Mouse (Mus musculus) limb, embryonic 13.5 days (tissue): ENCODE results near the gene Evpl. TPM values are rescaled to one million over a fixed set of nuclear protein-coding genes. Genes with fewer than 3 reads are reported as not detected.
"Not testable (repeated sequence)": the region's sequence is repeated elsewhere in the genome, so short reads cannot be mapped to it uniquely, and the experiment has no call there.

Source experiments
- ATAC-seq: fragments of 200-750 bp; cut with Nextera tagmentation; 2 replicates; pipeline ENCODE4 v1.8.0; 2017; ENCODE audit warnings: low read depth, moderate number of reproducible peaks, moderate TSS enrichment; ENCODE audit not compliant: low FRiP score
- H3K27ac ChIP-seq: fragments of 300-500 bp; sonication (generic); 2 replicates; pipeline ENCODE4 v1.5.1; 2015; ENCODE audit warnings: inconsistent platforms, mild to moderate bottlenecking, moderate library complexity
- H3K27me3 ChIP-seq: fragments of 300-500 bp; sonication (generic); 2 replicates; pipeline ENCODE4 v1.6.1; 2015; ENCODE audit warnings: mild to moderate bottlenecking, inconsistent platforms
- H3K36me3 ChIP-seq: fragments of 300-500 bp; sonication (generic); 2 replicates; pipeline ENCODE4 v1.6.1; 2015; ENCODE audit warnings: inconsistent platforms, mild to moderate bottlenecking, moderate library complexity
- H3K4me1 ChIP-seq: fragments of 300-500 bp; sonication (generic); 2 replicates; pipeline ENCODE4 v1.6.1; 2015; ENCODE audit warnings: inconsistent platforms
- H3K4me2 ChIP-seq: fragments of 300-500 bp; sonication (generic); replicated peaks from 2 replicates; pipeline ENCODE4 v1.6.1; 2015; ENCODE audit warnings: inconsistent platforms, mild to moderate bottlenecking, moderate library complexity
- H3K4me3 ChIP-seq: fragments of 300-500 bp; sonication (generic); 2 replicates; pipeline ENCODE4 v1.5.1; 2015; ENCODE audit warnings: moderate library complexity, mild to moderate bottlenecking, inconsistent platforms
- H3K9ac ChIP-seq: fragments of 300-500 bp; sonication (generic); 2 replicates; pipeline ENCODE4 v1.6.1; 2015; ENCODE audit warnings: mild to moderate bottlenecking, inconsistent platforms
- H3K9me3 ChIP-seq: fragments of 300-500 bp; sonication (generic); 2 replicates; pipeline ENCODE4 v1.6.1; 2016; ENCODE audit warnings: inconsistent platforms
- WGBS: fragments of 180-500 bp; shearing (Covaris S2); methylation state at CpG from one replicate; pipeline ENCODE4 v1.1.7; 2015; 5-methylcytosine and 5-hydroxymethylcytosine counted together
- polyA plus RNA-seq: library from polyadenylated mRNA; unstranded; fragments of >200 nt; fragmentation: Nextera tagmentation; extraction: Ambion mirVana; gene quantifications from 2 replicates; pipeline ENCODE4 v1.2.1, GENCODE M21; 2015

The Evpl gene
- polyA plus RNA-seq, result 3.3 and 4.0 TPM in 2 replicates

DNA sequence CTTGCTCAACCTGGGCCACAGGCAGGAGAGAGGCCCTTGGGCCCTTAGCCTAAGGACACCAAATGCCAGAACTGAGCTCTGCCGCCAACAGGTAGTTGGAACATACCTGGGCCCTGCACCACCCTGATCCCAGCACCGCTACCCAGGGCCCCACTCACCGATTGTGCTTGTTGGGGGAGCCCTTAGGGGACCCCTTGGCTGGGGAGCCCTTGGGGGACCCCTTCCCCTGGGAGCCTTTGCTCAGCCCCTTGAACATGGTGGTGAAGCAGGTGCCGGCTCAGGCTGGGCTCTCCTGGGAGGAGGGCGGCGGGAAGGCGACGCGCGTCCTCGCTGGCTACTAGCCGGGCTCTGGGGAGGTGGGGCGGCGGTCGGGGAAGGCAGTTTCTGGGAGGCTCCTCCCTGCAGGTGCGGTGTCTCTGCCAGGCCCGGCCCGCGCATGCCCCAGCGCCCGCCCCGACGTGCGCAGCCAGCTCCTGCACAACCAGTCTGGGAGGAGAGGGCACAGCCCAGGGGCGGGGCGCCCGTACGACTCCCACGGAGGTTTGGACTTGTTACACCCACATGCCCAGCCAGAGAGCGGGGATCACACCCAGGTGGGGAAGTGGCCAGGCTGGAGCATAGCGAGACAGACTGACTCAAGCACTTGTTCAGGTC, at the start of gene Evpl:
Gene Evpl, minus strand, starts transcription at position 336 of the 654 bp plus-strand sequence.
- no peaks in the 10 kb centered on the region for H3K9me3 ChIP-seq
- peak within 1 kb of the TSS; percentile 50 for H3K4me2 ChIP-seq
- 14% methylated on average over 31 of the region's 31 CpGs for WGBS
- H3K36me3 ChIP-seq, result peaks cover 1% of the 10 kb centered on the region; the same call in 1 of the 2 replicates
- peaks cover 28% of the 10 kb centered on the region for H3K27me3 ChIP-seq
- no peak within 1 kb of the TSS for H3K27ac ChIP-seq
- H3K9ac ChIP-seq, result peak within 1 kb of the TSS; percentile 32; the same call in 1 of the 2 replicates
- H3K4me1 ChIP-seq, result peaks cover 26% of the 10 kb centered on the region
- H3K4me3 ChIP-seq, result peak within 1 kb of the TSS; percentile 27
- ATAC-seq, result peak; percentile 17; the same call in 1 of the 2 replicates

DNA sequence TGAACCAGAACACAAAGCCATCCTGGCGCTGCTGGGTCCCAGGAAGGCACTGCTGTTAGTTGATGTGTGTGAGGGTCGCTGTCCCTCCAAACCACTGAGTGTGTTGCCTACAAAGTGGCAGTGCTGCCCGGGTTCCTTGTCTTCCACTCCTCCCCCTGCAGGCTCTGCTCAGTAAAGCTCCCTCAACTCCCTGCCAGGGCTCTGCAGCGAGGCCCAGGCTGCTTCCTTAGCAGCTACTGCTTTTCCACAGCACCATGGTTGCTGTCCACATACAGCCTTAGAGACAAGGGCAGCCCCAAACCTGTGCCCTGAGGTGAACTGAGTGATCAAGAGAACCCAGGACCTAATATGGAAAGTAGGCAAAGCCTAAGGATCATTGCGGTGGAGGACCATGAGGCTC, 49.5 kb upstream of the Evpl start:
- ATAC-seq, result no peak
- no peak overlapping the region for H3K4me3 ChIP-seq
- no peak overlapping the region for H3K4me2 ChIP-seq
- no peaks in the 10 kb centered on the region for H3K9me3 ChIP-seq
- no peak overlapping the region for H3K27ac ChIP-seq
- H3K9ac ChIP-seq, result no peak overlapping the region
- peaks cover 53% of the 10 kb centered on the region for H3K36me3 ChIP-seq
- H3K4me1 ChIP-seq, result 0 out of 2 replicates have a peak, but pooled peaks cover 9% of the 10 kb centered on the region
- peaks cover 40% of the 10 kb centered on the region for H3K27me3 ChIP-seq
- WGBS, result 79% methylated on average over 5 of the region's 5 CpGs

- Histone ChIP-seq H3K9ac (no peak overlapping the region), H3K27me3 (peaks cover 55% of the 10 kb centered on the region), H3K4me2 (no peak overlapping the region), H3K4me3 (no peak overlapping the region), H3K9me3 (no peaks in the 10 kb centered on the region), H3K27ac (no peak overlapping the region), H3K36me3 (peaks cover 37% of the 10 kb centered on the region), H3K4me1 (peaks cover 20% of the 10 kb centered on the region)
- peak; percentile 66 for ATAC-seq
- WGBS, result 66% methylated on average over 7 of the region's 7 CpGs
Observed at GRCm38 (mm10) chr11:116285770-116286191, 47.9 kb upstream of the Evpl start.

DNA sequence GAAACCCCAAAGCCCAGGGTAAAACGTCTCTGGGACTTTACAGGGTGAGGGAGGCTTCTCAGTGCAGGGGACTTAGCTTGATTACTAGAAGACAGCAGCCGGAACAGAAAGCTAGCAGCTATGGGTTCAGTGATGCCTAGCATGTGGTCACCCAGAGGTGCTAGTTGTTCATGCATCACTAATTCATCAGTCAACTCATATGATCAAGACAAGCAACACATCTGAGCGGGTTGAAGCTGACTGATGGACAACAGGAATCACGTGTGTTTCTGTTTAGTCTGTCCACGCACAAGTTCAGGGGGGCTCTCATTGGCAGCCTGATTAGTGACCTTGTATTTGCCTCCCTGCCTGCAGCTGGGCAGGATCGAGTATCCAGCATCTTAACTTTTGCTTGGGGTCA, 46.1 kb upstream of the Evpl start:
- Histone ChIP-seq H3K9me3 (no peaks in the 10 kb centered on the region), H3K27ac (no peak overlapping the region), H3K9ac (no peak overlapping the region), H3K36me3 (peaks cover 19% of the 10 kb centered on the region), H3K27me3 (peaks cover 68% of the 10 kb centered on the region), H3K4me3 (no peak overlapping the region), H3K4me2 (no peak overlapping the region), H3K4me1 (peaks cover 21% of the 10 kb centered on the region)
- WGBS, result 38% methylated on average over 6 of the region's 6 CpGs
- ATAC-seq, result no peak

DNA sequence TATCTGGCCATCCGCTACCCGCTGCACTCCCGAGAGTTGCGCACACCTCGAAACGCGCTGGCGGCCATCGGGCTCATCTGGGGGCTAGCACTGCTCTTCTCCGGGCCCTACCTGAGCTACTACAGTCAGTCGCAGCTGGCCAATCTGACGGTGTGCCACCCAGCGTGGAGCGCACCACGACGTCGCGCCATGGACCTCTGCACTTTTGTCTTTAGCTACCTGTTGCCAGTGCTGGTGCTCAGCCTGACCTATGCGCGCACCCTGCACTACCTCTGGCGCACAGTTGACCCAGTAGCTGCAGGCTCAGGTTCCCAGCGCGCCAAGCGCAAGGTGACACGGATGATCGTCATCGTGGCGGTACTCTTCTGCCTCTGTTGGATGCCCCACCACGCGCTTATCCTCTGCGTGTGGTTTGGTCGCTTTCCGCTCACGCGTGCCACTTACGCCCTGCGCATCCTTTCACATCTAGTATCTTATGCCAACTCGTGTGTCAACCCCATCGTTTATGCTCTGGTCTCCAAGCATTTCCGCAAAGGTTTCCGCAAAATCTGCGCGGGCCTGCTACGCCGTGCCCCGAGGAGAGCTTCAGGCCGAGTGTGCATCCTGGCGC, 45.1 kb upstream of the Evpl start:
- ATAC-seq, result no peak
- H3K36me3 ChIP-seq, result peaks cover 10% of the 10 kb centered on the region
- H3K4me3 ChIP-seq, result peak overlapping the region; percentile 42
- 11% methylated on average over 48 of the region's 48 CpGs for WGBS
- no peak overlapping the region for H3K27ac ChIP-seq
- peaks cover 68% of the 10 kb centered on the region for H3K27me3 ChIP-seq
- peaks cover 21% of the 10 kb centered on the region for H3K4me1 ChIP-seq
- H3K9me3 ChIP-seq, result no peaks in the 10 kb centered on the region
- H3K9ac ChIP-seq, result 0 out of 2 replicates have a peak overlapping the region, but pooled peaks have one; percentile 31
- H3K4me2 ChIP-seq, result 0 out of 2 replicates have a peak overlapping the region, but pooled peaks have one; percentile 14

DNA sequence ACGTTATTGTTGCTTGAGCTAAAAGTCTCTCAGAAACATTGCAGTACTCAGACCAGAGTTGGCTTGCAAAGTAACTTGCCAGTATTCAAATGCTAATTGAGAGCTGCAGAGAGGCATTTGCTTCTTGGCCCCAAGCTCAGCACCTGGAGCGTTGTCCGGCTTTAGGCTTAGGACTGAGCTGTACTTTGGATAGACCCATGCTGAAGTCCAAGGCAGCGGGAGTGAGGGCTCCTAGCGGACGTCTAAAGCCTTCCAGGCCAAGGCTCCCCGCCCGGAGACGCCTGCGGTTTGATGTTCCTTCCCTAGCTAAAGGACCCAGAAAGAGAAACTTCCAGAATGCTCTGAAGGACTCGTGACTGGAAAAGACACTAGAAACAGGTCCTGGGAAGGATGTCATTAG, 44.2 kb upstream of the Evpl start:
- ATAC-seq, result no peak
- H3K36me3 ChIP-seq, result peaks cover under 1% of the 10 kb centered on the region; the same call in 1 of the 2 replicates
- peak overlapping the region; percentile 62 for H3K4me2 ChIP-seq
- peaks cover 68% of the 10 kb centered on the region for H3K27me3 ChIP-seq
- H3K9ac ChIP-seq, result no peak overlapping the region
- no peaks in the 10 kb centered on the region for H3K9me3 ChIP-seq
- under 1% methylated on average over 11 of the region's 11 CpGs for WGBS
- peaks cover 21% of the 10 kb centered on the region for H3K4me1 ChIP-seq
- H3K27ac ChIP-seq, result no peak overlapping the region
- H3K4me3 ChIP-seq, result peak overlapping the region; percentile 42

- WGBS, result 2% methylated on average over 18 of the region's 18 CpGs
- Histone ChIP-seq H3K9me3 (no peaks in the 10 kb centered on the region), H3K36me3 (no peaks in the 10 kb centered on the region), H3K4me3 (peak overlapping the region; percentile 42), H3K27me3 (peaks cover 68% of the 10 kb centered on the region), H3K4me2 (peak overlapping the region; percentile 62), H3K4me1 (peaks cover 21% of the 10 kb centered on the region), H3K27ac (no peak overlapping the region), H3K9ac (peak overlapping the region; percentile 56)
- ATAC-seq, result no peak
Observed at GRCm38 (mm10) chr11:116281671-116282070, 43.8 kb upstream of the Evpl start.

- H3K9me3 ChIP-seq, result no peaks in the 10 kb centered on the region
Observed at GRCm38 (mm10) chr11:116280751-116281663, 43.1 kb upstream of the Evpl start, which contains the start of gene Galr2. Galr2 (plus strand) TSS chr11:116280939.

DNA sequence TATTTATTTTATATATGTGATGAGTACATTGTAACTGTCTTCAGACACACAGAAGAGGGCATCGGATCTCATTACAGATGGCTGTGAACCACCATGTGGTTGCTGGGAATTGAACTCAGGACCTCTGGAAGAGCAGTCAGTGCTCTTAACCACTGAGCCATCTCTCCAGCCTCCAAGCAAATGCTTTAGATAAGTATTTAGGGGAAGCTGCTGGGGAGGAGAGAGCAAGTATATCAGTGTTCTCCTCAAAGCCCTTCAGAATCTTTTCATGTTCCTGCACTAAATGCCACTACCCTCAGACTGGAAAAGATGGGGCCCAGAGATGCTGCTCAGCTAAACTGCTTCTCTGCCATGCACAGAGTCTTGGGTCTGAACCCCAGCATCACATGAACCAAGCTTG, 39.3 kb upstream of the Evpl start:
- not testable (repeated sequence) for H3K9ac ChIP-seq, H3K9me3 ChIP-seq, H3K36me3 ChIP-seq, H3K4me3 ChIP-seq, ATAC-seq, H3K4me2 ChIP-seq, H3K27ac ChIP-seq
- WGBS, result 81% methylated on average over 1 of the region's 1 CpGs
- Histone ChIP-seq H3K27me3 (peaks cover 27% of the 10 kb centered on the region), H3K4me1 (peaks cover 26% of the 10 kb centered on the region)

More at GRCm38 (mm10) chr11:116280751-116281663, 43.1 kb upstream of the Evpl start, which contains the start of gene Galr2:
- Histone ChIP-seq H3K27me3 (peaks cover 65% of the 10 kb centered on the region), H3K4me3 (peak within 1 kb of the TSS; percentile 42), H3K27ac (no peak within 1 kb of the TSS), H3K9ac (peak within 1 kb of the TSS; percentile 56), H3K4me2 (peak within 1 kb of the TSS; percentile 62), H3K36me3 (no peaks in the 10 kb centered on the region), H3K4me1 (peaks cover 21% of the 10 kb centered on the region)
- no peak for ATAC-seq
- WGBS, result 6% methylated on average over 48 of the region's 48 CpGs

GRCm38 (mm10) chr11:116274045-116274666, 36.3 kb upstream of the Evpl start, which contains the start of gene Srp68:
Srp68 (minus strand) TSS chr11:116274217.
- Histone ChIP-seq H3K9me3 (no peaks in the 10 kb centered on the region), H3K27me3 (no peaks in the 10 kb centered on the region), H3K9ac (peak within 1 kb of the TSS; percentile 97), H3K36me3 (peaks cover 27% of the 10 kb centered on the region), H3K4me2 (peak within 1 kb of the TSS; percentile 89), H3K27ac (peak within 1 kb of the TSS; percentile 85), H3K4me1 (peaks cover 23% of the 10 kb centered on the region), H3K4me3 (peak within 1 kb of the TSS; percentile 98)
- 4% methylated on average over 32 of the region's 32 CpGs for WGBS
- peak; percentile 98 for ATAC-seq

- Histone ChIP-seq H3K4me2 (peak overlapping the region; percentile 89), H3K4me1 (peaks cover 23% of the 10 kb centered on the region), H3K27ac (peak overlapping the region; percentile 28; the same call in 1 of the 2 replicates), H3K9ac (peak overlapping the region; percentile 97), H3K36me3 (peaks cover 33% of the 10 kb centered on the region), H3K4me3 (peak overlapping the region; percentile 98), H3K9me3 (no peaks in the 10 kb centered on the region), H3K27me3 (no peaks in the 10 kb centered on the region)
- WGBS, result under 1% methylated on average over 39 of the region's 39 CpGs
- peak; percentile 38; the same call in 1 of the 2 replicates for ATAC-seq
Observed at GRCm38 (mm10) chr11:116273469-116274044, 35.7 kb upstream of the Evpl start.
